Mouse (Mus musculus) heart, embryonic 10.5 days (tissue): ENCODE data around the gene Shisa7. TPM values are rescaled to one million over a fixed set of nuclear protein-coding genes. Genes with fewer than 3 reads are reported as not detected.

Experiments used
- DNase-seq: peaks from one replicate; pipeline ENCODE4 v3.0.0-alpha.2; 2017; ENCODE audit warnings: low spot score
- H3K27ac ChIP-seq: fragments of 300-500 bp; sonication (generic); 2 replicates; pipeline ENCODE4 v1.5.1; 2016; ENCODE audit warnings: mild to moderate bottlenecking
- H3K27me3 ChIP-seq: fragments of 300-500 bp; sonication (generic); 2 replicates; pipeline ENCODE4 v1.6.1; 2016; ENCODE audit warnings: mild to moderate bottlenecking; ENCODE audit not compliant: poor library complexity, insufficient read depth, severe bottlenecking
- H3K36me3 ChIP-seq: fragments of 300-500 bp; sonication (generic); 2 replicates; pipeline ENCODE4 v1.6.1; 2016; ENCODE audit warnings: mild to moderate bottlenecking, moderate library complexity
- H3K4me1 ChIP-seq: fragments of 300-500 bp; sonication (generic); 2 replicates; pipeline ENCODE4 v1.6.1; 2016; ENCODE audit warnings: mild to moderate bottlenecking
- H3K4me3 ChIP-seq: fragments of 300-500 bp; sonication (generic); 2 replicates; pipeline ENCODE4 v1.5.1; 2016; ENCODE audit warnings: mild to moderate bottlenecking, moderate library complexity
- H3K9me3 ChIP-seq: fragments of 300-500 bp; sonication (generic); 2 replicates; pipeline ENCODE4 v1.6.1; 2016; ENCODE audit warnings: mild to moderate bottlenecking, moderate library complexity
- WGBS: fragments of 180-500 bp; shearing (Covaris S2); methylation state at CpG from one replicate; pipeline ENCODE4 v1.1.7; 2016; 5-methylcytosine and 5-hydroxymethylcytosine counted together
- polyA plus RNA-seq: library from polyadenylated mRNA; unstranded; fragments of >200 nt; fragmentation: Nextera tagmentation; extraction: Ambion mirVana; gene quantifications from 2 replicates; pipeline ENCODE4 v1.2.1, GENCODE M21; 2016

Gene Shisa7
- polyA plus RNA-seq, 1 experiment from 2014 or later, result 0.14 TPM

GRCm38 (mm10) chr7:4782759-4783158 lies 61.7 kb downstream of the Shisa7 start, which contains the start of the genes Il11 and Tmem190:
Gene Il11, minus strand, starts transcription at chr7:4782859.
Gene Tmem190, plus strand, starts transcription at chr7:4782937.
- WGBS, result 70% methylated on average over 2 of the region's 2 CpGs
- Histone ChIP-seq H3K9me3 (no peaks in the 10 kb centered on the region; the same call in 1 of the 2 replicates), H3K4me1 (peaks cover 28% of the 10 kb centered on the region), H3K4me3 (no peak within 1 kb of the TSS), H3K27ac (no peak within 1 kb of the TSS), H3K27me3 (peaks cover 63% of the 10 kb centered on the region), H3K36me3 (no peaks in the 10 kb centered on the region)
- no peak for DNase-seq

- Histone ChIP-seq H3K4me3 (no peak overlapping the region), H3K27ac (no peak overlapping the region), H3K36me3 (no peaks in the 10 kb centered on the region), H3K9me3 (no peaks in the 10 kb centered on the region; the same call in 1 of the 2 replicates), H3K4me1 (peaks cover 34% of the 10 kb centered on the region), H3K27me3 (peaks cover 68% of the 10 kb centered on the region)
- no peak for DNase-seq
- 40% methylated on average over 3 of the region's 3 CpGs for WGBS
Observed at GRCm38 (mm10) chr7:4782130-4782529, 62.4 kb downstream of the Shisa7 start.

- no peak for DNase-seq
- Histone ChIP-seq H3K36me3 (no peaks in the 10 kb centered on the region), H3K4me3 (no peak overlapping the region), H3K27me3 (peaks cover 90% of the 10 kb centered on the region), H3K4me1 (peaks cover 40% of the 10 kb centered on the region), H3K27ac (no peak overlapping the region), H3K9me3 (no peaks in the 10 kb centered on the region; the same call in 1 of the 2 replicates)
- 38% methylated on average over 5 of the region's 5 CpGs for WGBS
Observed at GRCm38 (mm10) chr7:4779921-4780320, 64.6 kb downstream of the Shisa7 start.

- Histone ChIP-seq H3K27me3 (peaks cover 95% of the 10 kb centered on the region), H3K4me3 (peak overlapping the region; percentile 24; the same call in 1 of the 2 replicates), H3K36me3 (no peaks in the 10 kb centered on the region), H3K4me1 (peaks cover 40% of the 10 kb centered on the region), H3K9me3 (no peaks in the 10 kb centered on the region; the same call in 1 of the 2 replicates), H3K27ac (no peak overlapping the region)
- WGBS, result 3% methylated on average over 20 of the region's 20 CpGs
- no peak for DNase-seq
Observed at GRCm38 (mm10) chr7:4777851-4778637, 66.5 kb downstream of the Shisa7 start.

GRCm38 (mm10) chr7:4776861-4777830 lies 67.3 kb downstream of the Shisa7 start:
- H3K4me3 ChIP-seq, result peak overlapping the region; percentile 52
- H3K4me1 ChIP-seq, result peaks cover 37% of the 10 kb centered on the region
- no peaks in the 10 kb centered on the region for H3K36me3 ChIP-seq
- H3K9me3 ChIP-seq, result no peaks in the 10 kb centered on the region; the same call in 1 of the 2 replicates
- H3K27ac ChIP-seq, result peak overlapping the region; percentile 56; the same call in 1 of the 2 replicates
- under 1% methylated on average over 30 of the region's 56 CpGs for WGBS
- peaks cover 86% of the 10 kb centered on the region for H3K27me3 ChIP-seq
- peak; percentile 85 for DNase-seq

- Histone ChIP-seq H3K4me3 (no peak overlapping the region), H3K27me3 (peaks cover 80% of the 10 kb centered on the region), H3K27ac (no peak overlapping the region), H3K36me3 (no peaks in the 10 kb centered on the region), H3K9me3 (no peaks in the 10 kb centered on the region; the same call in 1 of the 2 replicates), H3K4me1 (peaks cover 31% of the 10 kb centered on the region)
- DNase-seq, result no peak
- WGBS, result 49% methylated on average over 10 of the region's 10 CpGs
Observed at GRCm38 (mm10) chr7:4776131-4776530, 68.4 kb downstream of the Shisa7 start.

Other genes with a start within 250 kb of the Shisa7 start
- not detected in 2 replicates for gene Ptprh, start 240.7 kb downstream of the Shisa7 start, polyA plus RNA-seq
- gene Tmem86b, start 213.3 kb downstream of the Shisa7 start, polyA plus RNA-seq, result 2.8 and 4.4 TPM in 2 replicates
- 8.7 and 16.0 TPM in 2 replicates for gene Ppp6r1, start 185.7 kb downstream of the Shisa7 start, polyA plus RNA-seq
- gene Hspbp1, start 159.6 kb downstream of the Shisa7 start, polyA plus RNA-seq, result 105 and 118 TPM in 2 replicates
- gene Brsk1, start 154.1 kb downstream of the Shisa7 start, polyA plus RNA-seq, result 0.89 and 1.0 TPM in 2 replicates
- gene Tmem150b, start 119.4 kb downstream of the Shisa7 start, polyA plus RNA-seq, result not detected in 2 replicates
- 76.1 and 77.6 TPM in 2 replicates for gene Kmt5c, start 104.6 kb downstream of the Shisa7 start, polyA plus RNA-seq
- 37.6 and 42.2 TPM in 2 replicates for gene Cox6b2, start 91.6 kb downstream of the Shisa7 start, polyA plus RNA-seq
- not detected in 2 replicates for gene Fam71e2, start 73.4 kb downstream of the Shisa7 start, polyA plus RNA-seq
- 0.15 and 0.20 TPM in 2 replicates for gene Il11, start 61.8 kb downstream of the Shisa7 start, polyA plus RNA-seq
- 0.34 TPM in 1 of 2 replicates, not detected in the other for gene Tmem190, start 61.8 kb downstream of the Shisa7 start, polyA plus RNA-seq
- gene Tmem238, start 55.0 kb downstream of the Shisa7 start, polyA plus RNA-seq, result 4.7 and 6.3 TPM in 2 replicates
- gene Rpl28, start 51.8 kb downstream of the Shisa7 start, polyA plus RNA-seq, result 314 and 329 TPM in 2 replicates
- 337 and 447 TPM in 2 replicates for gene Ube2s, start 32.1 kb downstream of the Shisa7 start, polyA plus RNA-seq
- 3.9 TPM in 2 replicates for gene Isoc2b, start 25.6 kb upstream of the Shisa7 start, polyA plus RNA-seq
- 1.3 TPM in 2 replicates for gene Isoc2a, start 32.5 kb upstream of the Shisa7 start, polyA plus RNA-seq
- 0.18 and 0.36 TPM in 2 replicates for gene Gm36210, start 61.8 kb upstream of the Shisa7 start, polyA plus RNA-seq
- 2.9 and 3.5 TPM in 2 replicates for gene Zfp628, start 70.5 kb upstream of the Shisa7 start, polyA plus RNA-seq
- gene Nat14, start 77.3 kb upstream of the Shisa7 start, polyA plus RNA-seq, result 4.3 and 5.5 TPM in 2 replicates
- 1.2 and 1.6 TPM in 2 replicates for gene Ssc5d, start 81.1 kb upstream of the Shisa7 start, polyA plus RNA-seq
- gene Sbk2, start 119.7 kb upstream of the Shisa7 start, polyA plus RNA-seq, result 1.8 and 2.3 TPM in 2 replicates
- gene Sbk3, start 126.5 kb upstream of the Shisa7 start, polyA plus RNA-seq, result 0.39 and 0.43 TPM in 2 replicates
- gene Zfp579, start 151.5 kb upstream of the Shisa7 start, polyA plus RNA-seq, result 21.6 and 29.2 TPM in 2 replicates
- 10.0 and 11.4 TPM in 2 replicates for gene Zfp524, start 169.7 kb upstream of the Shisa7 start, polyA plus RNA-seq
- 36.1 and 43.5 TPM in 2 replicates for gene Fiz1, start 170.0 kb upstream of the Shisa7 start, polyA plus RNA-seq
- 0.72 TPM in 1 of 2 replicates, not detected in the other for gene Gm44973, start 170.8 kb upstream of the Shisa7 start, polyA plus RNA-seq
- 3.8 and 4.4 TPM in 2 replicates for gene Zfp865, start 175.7 kb upstream of the Shisa7 start, polyA plus RNA-seq
- gene Ccdc106, start 175.9 kb upstream of the Shisa7 start, polyA plus RNA-seq, result 1.4 and 4.7 TPM in 2 replicates
- not detected in 2 replicates for gene 4632433K11Rik, start 189.4 kb upstream of the Shisa7 start, polyA plus RNA-seq
- 3.9 and 4.5 TPM in 2 replicates for gene Zfp784, start 193.8 kb upstream of the Shisa7 start, polyA plus RNA-seq
- 17.6 and 21.4 TPM in 2 replicates for gene Zfp580, start 206.8 kb upstream of the Shisa7 start, polyA plus RNA-seq
- 107 and 121 TPM in 2 replicates for gene U2af2, start 217.4 kb upstream of the Shisa7 start, polyA plus RNA-seq
- 53.8 and 57.3 TPM in 2 replicates for gene Epn1, start 235.5 kb upstream of the Shisa7 start, polyA plus RNA-seq